Mouse (Mus musculus) spleen, adult 2 months (tissue): ENCODE measurements around the gene Ttc32. TPM values are rescaled to one million over a fixed set of nuclear protein-coding genes. Genes with fewer than 3 reads are reported as not detected.
A peak's percentile ranks its signal among the peaks of the same experiment; 100 is the strongest.

Experiments
- DNase-seq, 2 experiments: peaks; one replicate each; pipeline versions ENCODE4 v3.0.0 to v3.0.0-alpha.2; 2012 to 2021; ENCODE audit warnings: low spot score in 2 of 2, low read depth in 1 of 2
- H3K27ac ChIP-seq: fragments of 200-500 bp; 2 replicates; pipeline ENCODE4 v1.5.1; 2012; ENCODE audit warnings: low read length, inconsistent platforms; ENCODE audit not compliant: insufficient read depth
- H3K27me3 ChIP-seq: fragments of 200-500 bp; 2 replicates; pipeline ENCODE4 v1.6.1; 2012; ENCODE audit warnings: mild to moderate bottlenecking, moderate library complexity, low read length, inconsistent platforms; ENCODE audit not compliant: control insufficient read depth, insufficient read depth
- H3K36me3 ChIP-seq: fragments of 200-500 bp; 2 replicates; pipeline ENCODE4 v1.6.1; 2012; ENCODE audit warnings: mild to moderate bottlenecking, low read length, inconsistent platforms; ENCODE audit not compliant: control insufficient read depth, insufficient read depth
- H3K4me1 ChIP-seq: fragments of 200-500 bp; 2 replicates; pipeline ENCODE4 v1.6.1; 2011; ENCODE audit warnings: inconsistent platforms; ENCODE audit not compliant: control insufficient read depth, insufficient read depth, insufficient read length
- H3K4me3 ChIP-seq: fragments of 200-500 bp; 2 replicates; pipeline ENCODE4 v1.5.1; 2011; ENCODE audit warnings: mild to moderate bottlenecking, inconsistent platforms; ENCODE audit not compliant: insufficient read depth, insufficient read length; ENCODE audit errors: extremely low read depth
- CTCF ChIP-seq: fragments of 200-500 bp; IDR thresholded peaks from 2 replicates; pipeline ENCODE4 v1.5.1; 2011; ENCODE audit warnings: mild to moderate bottlenecking, inconsistent platforms; ENCODE audit not compliant: insufficient read depth, insufficient read length, insufficient replicate concordance; ENCODE audit errors: extremely low read depth
- POLR2A ChIP-seq: fragments of 200-500 bp; IDR thresholded peaks from 2 replicates; pipeline ENCODE4 v1.6.1; 2011; ENCODE audit warnings: low read depth, low read length, inconsistent platforms
- WGBS: fragments of 180-500 bp; shearing (Covaris S2); methylation state at CpG from one replicate; pipeline ENCODE4 v1.1.7; 2018; 5-methylcytosine and 5-hydroxymethylcytosine counted together
- polyA plus RNA-seq: library from polyadenylated mRNA; depleted of rRNA; stranded (reverse); fragments of >200 nt; gene quantifications from 2 replicates; pipeline ENCODE4 v1.2.3, GENCODE M21; 2012

The Ttc32 gene
- polyA plus RNA-seq, 1 experiment = 7.1 TPM

- Histone ChIP-seq H3K27ac (no peak overlapping the region), H3K4me3 (no peak overlapping the region), H3K4me1 (0 out of 2 replicates have a peak, but pooled peaks cover 2% of the 10 kb centered on the region), H3K27me3 (no peaks in the 10 kb centered on the region), H3K36me3 (peaks cover 8% of the 10 kb centered on the region; the same call in 1 of the 2 replicates)
- 90% methylated on average over 3 of the region's 3 CpGs for WGBS
- DNase-seq = no peak
- TF ChIP-seq CTCF = no peak
- TF ChIP-seq POLR2A = no peak
Observed at GRCm38 (mm10) chr12:9042759-9043158, 13.0 kb downstream of the Ttc32 start.

- 92% methylated on average over 7 of the region's 7 CpGs for WGBS
- Histone ChIP-seq H3K27me3 (no peaks in the 10 kb centered on the region), H3K4me1 (0 out of 2 replicates have a peak, but pooled peaks cover 2% of the 10 kb centered on the region), H3K27ac (no peak overlapping the region), H3K36me3 (peaks cover 6% of the 10 kb centered on the region; the same call in 1 of the 2 replicates), H3K4me3 (no peak overlapping the region)
- DNase-seq = no peak
- TF ChIP-seq POLR2A (no peak), CTCF (no peak)
Observed at GRCm38 (mm10) chr12:9044666-9045065, 14.9 kb downstream of the Ttc32 start.

GRCm38 (mm10) chr12:9046674-9047073 is 16.9 kb downstream of the Ttc32 start:
- Histone ChIP-seq H3K27me3 (no peaks in the 10 kb centered on the region), H3K36me3 (peaks cover 4% of the 10 kb centered on the region; the same call in 1 of the 2 replicates), H3K27ac (no peak overlapping the region), H3K4me3 (no peak overlapping the region), H3K4me1 (no peaks in the 10 kb centered on the region)
- DNase-seq = no peak
- no peak for TF ChIP-seq POLR2A
- 86% methylated on average over 4 of the region's 4 CpGs for WGBS

- Histone ChIP-seq H3K27ac (no peak overlapping the region), H3K27me3 (no peaks in the 10 kb centered on the region), H3K4me1 (no peaks in the 10 kb centered on the region), H3K4me3 (no peak overlapping the region), H3K36me3 (0 out of 2 replicates have a peak, but pooled peaks cover 1% of the 10 kb centered on the region)
- 59% methylated on average over 8 of the region's 8 CpGs for WGBS
- TF ChIP-seq CTCF (no peak), POLR2A (no peak)
- no peak for DNase-seq
Observed at GRCm38 (mm10) chr12:9048090-9048489, 18.3 kb downstream of the Ttc32 start.

GRCm38 (mm10) chr12:9050824-9051223 is 21.0 kb downstream of the Ttc32 start:
- Histone ChIP-seq H3K27ac (no peak overlapping the region), H3K36me3 (no peaks in the 10 kb centered on the region), H3K27me3 (no peaks in the 10 kb centered on the region), H3K4me3 (no peak overlapping the region), H3K4me1 (no peaks in the 10 kb centered on the region)
- no peak for DNase-seq
- TF ChIP-seq POLR2A (no peak), CTCF (no peak)
- WGBS = 20% methylated on average over 6 of the region's 6 CpGs

GRCm38 (mm10) chr12:9052075-9052829 is 22.5 kb downstream of the Ttc32 start:
- TF ChIP-seq CTCF (peak; percentile 96; the same call in 1 of the 2 replicates), POLR2A (no peak)
- peak; percentile 51 to 78 for DNase-seq
- Histone ChIP-seq H3K4me3 (no peak overlapping the region), H3K4me1 (no peaks in the 10 kb centered on the region), H3K27ac (no peak overlapping the region), H3K36me3 (no peaks in the 10 kb centered on the region), H3K27me3 (no peaks in the 10 kb centered on the region)
- 65% methylated on average over 8 of the region's 8 CpGs for WGBS

- Histone ChIP-seq H3K4me3 (no peak overlapping the region), H3K4me1 (no peaks in the 10 kb centered on the region), H3K27me3 (no peaks in the 10 kb centered on the region), H3K36me3 (no peaks in the 10 kb centered on the region), H3K27ac (no peak overlapping the region)
- no peak for TF ChIP-seq POLR2A
- TF ChIP-seq CTCF = no peak
- no peak for DNase-seq
- 86% methylated on average over 7 of the region's 7 CpGs for WGBS
Observed at GRCm38 (mm10) chr12:9053345-9053744, 23.5 kb downstream of the Ttc32 start.
